Mouse (Mus musculus): Measurements from ENCODE around the gene Pih1d3. TPM values are rescaled to one million over a fixed set of nuclear protein-coding genes. Genes with fewer than 3 reads are reported as not detected.

The Pih1d3 gene
- not detected in 2 replicates for polyA plus RNA-seq (2015; fragmentation: Nextera tagmentation; extraction: Ambion mirVana)

DNA sequence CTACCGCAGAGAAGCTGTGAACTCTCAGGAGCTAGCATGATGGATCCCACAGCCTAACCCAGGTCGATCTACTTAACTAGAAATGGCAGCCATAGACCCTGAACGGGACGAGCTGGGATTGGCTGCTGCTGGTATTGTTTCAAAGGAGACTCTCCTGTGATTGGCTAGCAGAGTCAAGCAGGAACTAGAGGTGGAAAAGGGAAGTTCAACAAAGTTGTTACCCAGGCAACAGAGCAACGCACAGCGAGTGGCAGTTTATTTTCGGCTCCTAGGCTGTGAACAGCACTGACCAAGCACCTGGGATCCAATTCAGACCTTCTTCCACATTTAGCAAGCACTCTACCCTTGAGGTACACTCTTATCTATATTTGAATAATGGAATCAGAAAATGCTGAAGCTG lies at the start of gene Pih1d3, which contains the start of gene 4931428L18Rik:
TSS of gene Pih1d3 (plus strand) at position 275 of the 400 bp plus-strand sequence.
TSS of gene 4931428L18Rik (minus strand) at position 121 of the 400 bp plus-strand sequence.
- WGBS: 92% methylated on average over 7 of the region's 7 CpGs
- no peak for ATAC-seq
- no peaks in the 10 kb centered on the region for H3K9me3 ChIP-seq
- H3K4me1 ChIP-seq (replicated peaks): no peaks in the 10 kb centered on the region
- H3K4me3 ChIP-seq (replicated peaks): no peak within 1 kb of the TSS
- no peak within 1 kb of the TSS for H3K4me2 ChIP-seq (replicated peaks)
- H3K36me3 ChIP-seq: no peaks in the 10 kb centered on the region
- H3K9ac ChIP-seq (replicated peaks): no peak within 1 kb of the TSS
- H3K27ac ChIP-seq: no peak within 1 kb of the TSS
- no peaks in the 10 kb centered on the region for H3K27me3 ChIP-seq

DNA sequence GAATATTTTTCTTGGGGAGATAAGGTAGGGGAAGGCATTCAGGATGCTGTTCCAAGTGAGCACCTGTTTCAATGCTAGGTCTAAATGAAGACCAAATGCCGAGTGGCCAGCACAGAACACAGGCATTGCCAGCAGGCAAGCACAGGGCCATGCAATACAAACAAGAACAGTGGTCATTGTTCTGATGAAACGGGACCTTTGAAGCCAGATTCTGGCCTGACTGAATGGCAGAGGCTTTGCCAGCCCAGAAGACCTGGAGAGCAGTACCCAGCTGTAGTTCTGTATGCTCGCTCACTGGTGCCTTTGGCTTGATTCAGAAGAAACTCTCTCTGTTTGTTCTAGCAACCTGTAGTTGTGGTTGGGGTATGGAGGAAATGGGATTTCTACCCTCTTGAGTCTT lies 47.2 kb upstream of the Pih1d3 start:
- WGBS: 79% methylated on average over 3 of the region's 3 CpGs
- no peaks in the 10 kb centered on the region for H3K27me3 ChIP-seq
- H3K4me2 ChIP-seq (replicated peaks): no peak overlapping the region
- no peaks in the 10 kb centered on the region for H3K4me1 ChIP-seq (replicated peaks)
- no peaks in the 10 kb centered on the region for H3K36me3 ChIP-seq
- H3K9ac ChIP-seq (replicated peaks): no peak overlapping the region
- no peak for ATAC-seq
- H3K27ac ChIP-seq: no peak overlapping the region
- no peak overlapping the region for H3K4me3 ChIP-seq (replicated peaks)
- H3K9me3 ChIP-seq: no peaks in the 10 kb centered on the region

DNA sequence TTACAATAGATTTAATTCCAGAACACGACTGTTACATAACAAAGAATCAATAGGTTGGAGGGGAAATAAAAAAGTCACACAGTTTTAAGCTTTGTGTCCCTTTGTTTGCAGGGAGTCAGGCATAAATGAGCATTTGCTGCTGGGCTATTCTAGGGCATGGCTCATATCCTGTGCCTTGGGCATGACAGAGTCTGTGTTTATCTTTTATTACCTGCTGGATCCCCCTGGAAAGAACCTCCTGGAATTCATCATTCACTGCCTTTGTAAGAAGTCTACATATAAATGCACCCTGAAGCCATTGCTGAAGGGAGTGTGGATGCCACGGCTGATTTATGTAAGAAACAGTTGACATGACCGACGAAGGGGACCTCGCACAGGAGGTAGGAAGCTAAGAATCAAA lies 46.5 kb upstream of the Pih1d3 start, which contains the start of gene Lgsn:
TSS of gene Lgsn (plus strand) at position 301 of the 400 bp plus-strand sequence.
- no peak within 1 kb of the TSS for H3K4me2 ChIP-seq (replicated peaks)
- no peak within 1 kb of the TSS for H3K9ac ChIP-seq (replicated peaks)
- H3K4me3 ChIP-seq (replicated peaks): no peak within 1 kb of the TSS
- no peaks in the 10 kb centered on the region for H3K4me1 ChIP-seq (replicated peaks)
- WGBS: 75% methylated on average over 5 of the region's 5 CpGs
- H3K27ac ChIP-seq: no peak within 1 kb of the TSS
- no peak for ATAC-seq
- H3K27me3 ChIP-seq: no peaks in the 10 kb centered on the region
- no peaks in the 10 kb centered on the region for H3K9me3 ChIP-seq
- no peaks in the 10 kb centered on the region for H3K36me3 ChIP-seq

DNA sequence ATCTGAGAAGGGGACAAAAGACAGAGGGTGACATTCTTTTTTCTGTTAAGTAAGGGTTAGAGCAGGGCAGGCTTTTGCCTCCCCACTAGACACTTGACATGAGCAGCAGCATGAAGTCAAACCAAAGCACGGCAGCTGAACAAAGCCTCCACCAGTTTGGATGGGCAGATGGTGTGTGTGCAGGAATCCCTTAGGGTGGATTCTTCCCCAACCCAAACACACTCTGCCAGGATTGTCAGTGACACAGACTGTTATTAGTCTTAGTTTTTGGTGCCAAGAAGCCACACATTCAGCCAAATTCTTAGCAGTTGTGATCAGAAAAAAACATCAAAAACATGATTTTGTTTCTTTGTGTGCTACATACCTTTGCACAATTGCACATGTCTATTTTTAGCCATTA lies 44.4 kb upstream of the Pih1d3 start:
- WGBS: 35% methylated on average over 1 of the region's 1 CpGs
- H3K4me2 ChIP-seq (replicated peaks): no peak overlapping the region
- no peaks in the 10 kb centered on the region for H3K27me3 ChIP-seq
- H3K36me3 ChIP-seq: no peaks in the 10 kb centered on the region
- H3K9ac ChIP-seq (replicated peaks): no peak overlapping the region
- no peak for ATAC-seq
- no peak overlapping the region for H3K27ac ChIP-seq
- no peak overlapping the region for H3K4me3 ChIP-seq (replicated peaks)
- H3K4me1 ChIP-seq (replicated peaks): no peaks in the 10 kb centered on the region
- no peaks in the 10 kb centered on the region for H3K9me3 ChIP-seq

DNA sequence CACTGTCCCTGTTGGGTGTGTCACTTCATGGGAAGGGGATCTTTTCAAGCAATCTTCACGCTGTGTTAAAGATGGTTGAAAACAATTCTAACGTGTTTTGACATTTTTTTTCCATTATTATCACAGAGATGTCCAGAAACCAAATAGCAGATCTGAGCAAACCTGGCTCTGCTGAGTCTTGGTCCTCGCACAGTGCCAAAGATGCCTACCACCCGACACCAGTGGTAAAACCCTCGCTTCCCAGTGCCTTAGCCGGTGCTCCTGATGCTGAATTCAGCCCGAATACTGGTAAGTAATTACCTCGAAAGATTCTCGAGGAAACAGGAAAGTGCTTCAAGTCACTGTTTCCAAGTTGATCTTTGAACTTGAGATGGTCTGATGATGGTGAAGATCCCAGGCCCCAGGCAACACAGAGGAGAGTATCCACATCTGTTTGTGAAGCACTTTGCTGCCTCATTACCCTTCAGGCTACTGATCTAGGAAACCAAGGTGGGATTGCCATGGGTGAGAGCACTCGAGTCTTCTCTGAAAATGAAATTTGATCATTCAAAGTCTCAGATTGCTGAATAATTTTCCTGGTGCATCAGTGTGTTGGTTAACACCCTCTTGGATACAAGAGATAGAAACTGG lies 32.3 kb upstream of the Pih1d3 start:
- Histone ChIP-seq H3K36me3 (no peaks in the 10 kb centered on the region), H3K27me3 (no peaks in the 10 kb centered on the region), H3K27ac (no peak overlapping the region), H3K4me3 (replicated peaks) (no peak overlapping the region), H3K9me3 (no peaks in the 10 kb centered on the region), H3K4me2 (replicated peaks) (no peak overlapping the region), H3K9ac (replicated peaks) (no peak overlapping the region), H3K4me1 (replicated peaks) (no peaks in the 10 kb centered on the region)
- 84% methylated on average over 10 of the region's 10 CpGs for WGBS
- ATAC-seq: no peak

DNA sequence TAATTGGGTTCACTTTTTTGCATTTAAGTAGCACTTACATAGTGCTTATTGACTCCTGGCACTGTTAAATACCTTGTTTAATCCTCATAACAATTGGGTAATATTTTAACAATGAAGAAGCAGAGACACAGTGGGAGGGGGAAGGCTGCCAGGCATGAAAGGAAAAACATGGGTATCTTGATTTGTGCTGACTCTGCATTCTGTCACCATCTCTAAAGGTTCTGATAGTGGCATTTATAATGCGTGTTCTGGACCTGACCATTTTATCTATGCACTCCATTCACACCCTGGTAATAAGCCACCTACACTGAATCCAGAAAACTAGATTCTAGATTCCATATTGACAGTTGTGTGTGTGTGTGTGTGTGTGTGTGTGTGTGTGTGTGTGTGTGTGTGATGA lies 27.0 kb upstream of the Pih1d3 start:
- Histone ChIP-seq H3K9me3 (no peaks in the 10 kb centered on the region), H3K27me3 (no peaks in the 10 kb centered on the region), H3K4me3 (replicated peaks) (no peak overlapping the region), H3K9ac (replicated peaks) (no peak overlapping the region), H3K4me2 (replicated peaks) (no peak overlapping the region), H3K27ac (no peak overlapping the region), H3K4me1 (replicated peaks) (no peaks in the 10 kb centered on the region), H3K36me3 (no peaks in the 10 kb centered on the region)
- 79% methylated on average over 1 of the region's 1 CpGs for WGBS
- no peak for ATAC-seq

DNA sequence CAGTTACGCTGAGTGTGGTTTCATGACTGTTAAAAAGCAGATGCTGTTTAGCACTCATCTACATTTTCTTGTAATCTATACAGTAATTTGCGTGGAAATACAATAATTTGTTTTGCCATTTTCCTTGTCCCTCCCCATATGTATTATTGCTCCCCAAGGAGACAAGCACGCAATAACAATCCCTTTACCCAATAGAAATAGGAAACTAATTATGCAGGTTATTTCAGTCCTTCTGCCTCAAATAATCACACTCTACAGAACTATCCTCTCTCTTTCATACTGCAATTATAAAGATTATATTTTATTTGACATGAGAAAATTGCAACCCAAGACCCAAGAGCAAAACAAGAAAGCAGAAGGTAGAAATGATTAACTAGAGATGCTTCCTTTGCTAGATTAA lies 25.7 kb upstream of the Pih1d3 start:
- Histone ChIP-seq H3K4me1 (replicated peaks) (no peaks in the 10 kb centered on the region), H3K9ac (replicated peaks) (no peak overlapping the region), H3K27me3 (no peaks in the 10 kb centered on the region), H3K9me3 (no peaks in the 10 kb centered on the region), H3K4me3 (replicated peaks) (no peak overlapping the region), H3K4me2 (replicated peaks) (no peak overlapping the region), H3K27ac (no peak overlapping the region), H3K36me3 (no peaks in the 10 kb centered on the region)
- 89% methylated on average over 3 of the region's 3 CpGs for WGBS
- no peak for ATAC-seq

DNA sequence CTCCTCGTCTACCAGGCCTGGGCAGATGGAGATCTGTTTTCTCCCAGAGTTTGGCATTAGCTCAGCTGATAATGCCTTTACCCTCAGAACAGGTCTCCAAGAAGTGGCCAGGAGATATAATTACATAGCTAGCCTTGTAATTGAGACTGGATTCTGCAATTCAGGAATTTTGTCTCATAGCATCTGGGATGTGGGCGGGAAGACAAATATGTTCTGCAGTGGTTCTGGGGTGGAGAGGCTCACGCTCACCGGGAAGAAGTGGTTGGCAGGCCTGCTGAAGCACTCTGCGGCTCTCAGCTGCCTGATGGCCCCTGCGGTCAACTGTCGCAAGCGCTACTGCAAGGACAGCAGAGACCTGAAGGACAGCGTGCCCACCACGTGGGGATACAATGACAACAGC lies 18.9 kb upstream of the Pih1d3 start:
- Histone ChIP-seq H3K9me3 (no peaks in the 10 kb centered on the region), H3K9ac (replicated peaks) (no peak overlapping the region), H3K4me2 (replicated peaks) (no peak overlapping the region), H3K4me3 (replicated peaks) (no peak overlapping the region), H3K27ac (no peak overlapping the region), H3K36me3 (no peaks in the 10 kb centered on the region), H3K4me1 (replicated peaks) (no peaks in the 10 kb centered on the region), H3K27me3 (no peaks in the 10 kb centered on the region)
- WGBS: 93% methylated on average over 10 of the region's 10 CpGs
- no peak for ATAC-seq

DNA sequence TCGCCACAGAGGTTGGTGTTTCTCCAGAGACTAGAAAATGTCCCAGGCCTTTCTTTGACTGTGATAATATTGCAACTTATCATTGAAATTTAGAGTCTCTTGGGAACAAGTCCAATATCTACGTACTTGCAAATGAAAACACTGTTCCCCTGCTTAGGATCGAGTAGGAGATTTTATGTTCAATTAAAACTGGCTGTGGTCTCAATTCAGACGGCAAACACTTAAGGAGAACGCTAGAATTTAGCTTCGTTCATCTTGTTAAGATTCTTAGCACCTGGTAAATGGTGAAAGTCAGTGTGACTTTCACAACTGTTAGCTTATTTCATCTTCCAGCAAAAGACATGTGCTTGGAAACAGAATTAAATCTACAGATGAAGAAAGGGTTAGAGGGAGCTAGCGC lies 17.3 kb upstream of the Pih1d3 start:
- no peak overlapping the region for H3K27ac ChIP-seq
- WGBS: 81% methylated on average over 7 of the region's 7 CpGs
- ATAC-seq: no peak

DNA sequence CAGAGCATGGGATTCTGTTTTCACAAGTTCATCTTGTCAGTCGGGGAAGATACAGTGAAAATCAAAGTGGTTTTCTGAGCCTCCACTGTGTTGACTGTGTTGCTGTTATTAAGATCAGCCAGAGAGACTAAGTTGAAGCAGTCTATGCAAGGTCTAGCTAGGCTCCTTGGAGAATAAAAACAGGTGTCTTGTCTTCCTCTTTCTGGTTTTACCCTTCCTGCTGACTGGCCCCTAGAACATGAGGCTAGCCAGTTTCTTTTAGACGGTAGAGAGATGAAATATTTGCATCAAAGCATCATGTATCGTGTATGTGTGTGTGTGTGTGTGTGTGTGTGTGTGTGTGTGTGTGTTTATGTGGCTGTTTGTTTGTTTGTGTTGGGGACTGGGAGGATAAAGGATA lies 16.9 kb upstream of the Pih1d3 start:
- Histone ChIP-seq H3K4me2 (replicated peaks) (no peak overlapping the region), H3K4me3 (replicated peaks) (no peak overlapping the region)
- 83% methylated on average over 3 of the region's 3 CpGs for WGBS

More for the DNA sequence above, 17.3 kb upstream of the Pih1d3 start:
- Histone ChIP-seq H3K9ac (replicated peaks) (no peak overlapping the region), H3K36me3 (no peaks in the 10 kb centered on the region), H3K9me3 (no peaks in the 10 kb centered on the region), H3K27me3 (no peaks in the 10 kb centered on the region), H3K4me1 (replicated peaks) (no peaks in the 10 kb centered on the region), H3K4me2 (replicated peaks) (no peak overlapping the region), H3K4me3 (replicated peaks) (no peak overlapping the region)

DNA sequence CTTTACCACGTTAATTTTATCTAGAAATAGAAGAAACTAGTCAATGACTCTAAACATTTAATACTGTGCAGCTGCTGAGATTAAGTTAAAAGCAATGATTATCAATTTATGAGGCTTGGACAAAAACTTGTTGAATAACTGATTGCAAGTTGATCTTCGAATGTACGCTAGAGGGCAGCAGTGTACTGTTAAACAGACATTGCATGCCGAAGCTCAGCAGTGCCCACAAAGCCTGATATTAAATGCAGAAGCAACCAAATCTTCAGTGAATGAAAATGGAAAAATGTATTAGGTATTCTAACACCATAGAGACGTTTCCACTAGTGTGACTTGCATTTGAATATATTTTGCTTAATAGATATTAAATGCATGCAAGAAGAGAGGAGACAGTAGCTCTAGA lies 12.5 kb upstream of the Pih1d3 start:
- peak; percentile 80 for ATAC-seq
- Histone ChIP-seq H3K27me3 (no peaks in the 10 kb centered on the region), H3K36me3 (no peaks in the 10 kb centered on the region), H3K4me1 (replicated peaks) (no peaks in the 10 kb centered on the region), H3K27ac (no peak overlapping the region), H3K4me3 (replicated peaks) (no peak overlapping the region), H3K4me2 (replicated peaks) (no peak overlapping the region), H3K9me3 (no peaks in the 10 kb centered on the region), H3K9ac (replicated peaks) (no peak overlapping the region)
- WGBS: 2% methylated on average over 5 of the region's 5 CpGs

More for the DNA sequence above, 16.9 kb upstream of the Pih1d3 start:
- Histone ChIP-seq H3K27ac (no peak overlapping the region), H3K4me1 (replicated peaks) (no peaks in the 10 kb centered on the region), H3K9ac (replicated peaks) (no peak overlapping the region), H3K9me3 (no peaks in the 10 kb centered on the region), H3K27me3 (no peaks in the 10 kb centered on the region), H3K36me3 (no peaks in the 10 kb centered on the region)
- ATAC-seq: no peak

DNA sequence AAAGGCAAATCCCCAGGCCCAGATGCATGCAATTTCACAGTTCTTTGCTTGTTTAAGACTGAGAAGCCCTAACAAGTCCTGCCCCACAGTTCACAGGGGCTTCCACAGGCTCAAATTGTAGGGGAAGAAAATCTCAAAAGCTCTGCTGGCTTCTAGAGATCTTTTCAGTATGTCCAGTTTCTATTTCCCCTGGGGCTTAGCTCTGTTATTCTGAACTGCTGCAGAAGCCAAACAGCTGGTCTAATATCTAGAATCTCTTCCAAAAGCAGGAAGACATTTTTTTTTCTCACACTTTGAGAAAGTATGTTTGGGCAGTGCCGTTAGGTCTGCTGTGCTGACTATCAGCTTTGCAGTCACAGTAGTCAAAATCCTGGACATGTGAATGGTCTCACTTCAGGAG lies 7.8 kb upstream of the Pih1d3 start:
- no peak overlapping the region for H3K4me3 ChIP-seq (replicated peaks)
- 93% methylated on average over 1 of the region's 1 CpGs for WGBS
- H3K36me3 ChIP-seq: no peaks in the 10 kb centered on the region
- H3K27ac ChIP-seq: no peak overlapping the region
- H3K4me1 ChIP-seq (replicated peaks): no peaks in the 10 kb centered on the region
- no peak overlapping the region for H3K4me2 ChIP-seq (replicated peaks)
- no peak for ATAC-seq
- H3K9me3 ChIP-seq: no peaks in the 10 kb centered on the region
- no peak overlapping the region for H3K9ac ChIP-seq (replicated peaks)
- no peaks in the 10 kb centered on the region for H3K27me3 ChIP-seq

Data from midbrain, embryonic 13.5 days (tissue).